Mouse (Mus musculus) CD4-positive helper T cell, adult 2 months (primary cell): ENCODE measurements around the gene Faim.

ENCODE experiments used
- DNase-seq: peaks from one replicate; pipeline ENCODE4 v3.0.0-alpha.2; 2012; ENCODE audit warnings: low read depth, missing footprints, low spot score

The Faim gene

GRCm38 (mm10) chr9:99048724-99049250 lies 62.6 kb downstream of the Faim start:
- no peak for DNase-seq

DNA sequence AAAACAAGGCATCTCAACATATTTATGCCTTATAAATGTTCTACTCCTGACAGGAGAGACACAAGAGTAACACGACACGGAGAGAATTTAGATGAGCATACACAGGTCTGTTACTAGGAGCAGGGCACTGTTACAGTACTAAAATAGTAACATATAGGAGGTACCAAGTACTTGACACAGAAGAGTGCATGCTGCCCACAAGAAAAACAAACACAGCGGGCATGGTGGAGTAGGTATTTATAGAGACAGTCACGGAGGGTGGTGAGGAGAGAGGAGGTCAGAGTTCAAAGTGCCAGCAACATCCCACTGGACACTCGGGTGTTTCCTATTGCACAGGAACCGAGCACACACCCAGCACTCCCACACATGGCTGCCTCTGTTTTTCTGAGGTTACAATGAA lies 63.6 kb downstream of the Faim start:
- no peak for DNase-seq
